Mouse (Mus musculus) embryo, embryonic 9.5 days (tissue): Measurements from ENCODE around the gene 4930503B20Rik.

ENCODE experiments used
- DNase-seq: peaks from one replicate; pipeline ENCODE4 v3.0.0-alpha.2; 2017; ENCODE audit errors: extremely low spot score

4930503B20Rik gene

GRCm38 (mm10) chr3:146598411-146598810 is 52.7 kb downstream of the 4930503B20Rik start:
- no peak for DNase-seq

- DNase-seq: no peak
Measured at GRCm38 (mm10) chr3:146596864-146597263, 54.3 kb downstream of the 4930503B20Rik start.

DNA sequence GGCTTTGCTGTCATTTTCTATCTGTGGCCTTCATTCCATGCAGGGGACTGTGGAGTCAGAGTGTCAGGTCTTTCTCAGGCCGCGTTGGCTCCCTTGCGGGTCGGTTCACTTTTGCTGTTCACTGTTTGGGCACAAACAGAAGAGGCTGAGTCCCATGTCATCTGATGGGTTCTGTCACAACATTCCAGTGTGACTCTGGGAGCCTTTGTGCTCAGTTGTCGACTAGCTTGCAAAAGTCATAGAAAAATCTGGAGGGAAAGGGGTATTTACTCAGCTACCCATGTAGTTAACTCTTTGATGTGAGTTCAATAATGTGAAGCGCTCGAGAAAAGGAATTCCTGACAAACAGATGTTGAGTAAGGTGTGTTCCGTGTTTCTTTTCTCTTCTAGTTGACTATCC is 54.7 kb downstream of the 4930503B20Rik start:
- no peak for DNase-seq

DNA sequence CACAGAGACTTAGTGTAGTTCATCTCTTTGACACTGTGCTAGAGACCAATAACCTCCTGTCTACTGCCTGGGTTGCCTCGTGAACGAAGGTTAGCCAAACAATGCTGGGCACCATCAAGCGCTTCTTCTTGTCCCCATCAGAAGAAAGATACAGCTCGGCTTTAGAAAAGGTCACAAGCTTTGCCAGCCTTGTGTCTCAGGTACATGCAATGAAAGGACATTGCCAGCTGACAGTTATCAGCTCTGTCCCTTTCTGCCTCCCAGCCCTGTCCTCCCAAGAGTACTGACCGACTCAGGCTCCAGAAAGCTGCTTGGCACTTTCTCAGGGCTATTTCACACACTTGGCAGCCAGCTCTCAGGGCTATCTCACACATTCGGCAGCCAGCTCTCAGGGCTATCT is 55.7 kb downstream of the 4930503B20Rik start:
- no peak for DNase-seq
